Mouse (Mus musculus) layer of hippocampus, adult 11-12 months (tissue): ENCODE measurements around the gene Hip1.

Experiments used
- DNase-seq: peaks from one replicate; pipeline ENCODE4 v3.0.0; 2022; ENCODE audit warnings: low spot score

The Hip1 gene

DNA sequence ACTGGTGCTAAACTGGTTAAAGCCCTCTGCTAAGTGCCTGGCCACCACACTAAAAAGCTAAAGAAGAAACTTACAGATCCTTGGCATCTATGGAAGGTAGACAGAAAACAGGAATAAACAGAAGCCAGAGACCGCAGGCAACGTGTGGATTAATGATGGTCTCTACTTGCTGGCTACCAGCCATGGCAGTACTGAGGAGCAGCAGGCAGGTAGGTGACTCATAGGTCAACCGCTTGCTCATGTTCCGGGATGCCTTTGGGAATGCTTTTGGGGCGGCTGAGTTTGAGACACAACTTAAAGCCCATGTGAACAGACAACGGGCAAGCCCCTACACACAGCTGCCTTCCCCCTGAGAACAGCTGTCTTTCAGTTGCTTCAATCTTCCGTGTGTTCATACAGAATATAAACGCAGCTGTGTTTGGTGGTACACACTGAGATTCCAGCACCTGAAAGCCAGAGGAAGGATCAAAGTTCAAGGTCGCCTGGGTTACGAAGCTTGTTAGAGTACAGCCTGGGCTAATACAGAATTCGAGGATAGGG, 13.5 kb downstream of the Hip1 start:
- no peak for DNase-seq

DNA sequence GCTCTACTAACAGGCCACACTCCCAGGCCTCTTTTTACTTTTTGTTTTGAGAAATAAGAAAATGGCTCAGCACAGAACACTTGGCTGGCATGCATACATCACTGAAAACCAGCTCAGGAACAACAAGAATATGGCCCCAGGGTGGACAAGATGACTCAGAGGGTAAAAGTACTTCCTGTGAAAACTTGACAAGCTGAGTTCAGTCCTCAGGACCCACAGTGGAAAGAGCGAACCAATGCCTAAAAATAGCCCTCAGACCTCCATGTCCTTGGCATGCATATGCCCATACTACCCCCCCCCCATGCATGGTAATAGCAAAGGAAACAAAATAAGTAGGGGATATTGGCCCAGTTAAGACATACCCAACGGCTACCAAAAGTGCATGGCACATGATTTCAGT, 15.0 kb downstream of the Hip1 start:
- DNase-seq, result no peak

DNA sequence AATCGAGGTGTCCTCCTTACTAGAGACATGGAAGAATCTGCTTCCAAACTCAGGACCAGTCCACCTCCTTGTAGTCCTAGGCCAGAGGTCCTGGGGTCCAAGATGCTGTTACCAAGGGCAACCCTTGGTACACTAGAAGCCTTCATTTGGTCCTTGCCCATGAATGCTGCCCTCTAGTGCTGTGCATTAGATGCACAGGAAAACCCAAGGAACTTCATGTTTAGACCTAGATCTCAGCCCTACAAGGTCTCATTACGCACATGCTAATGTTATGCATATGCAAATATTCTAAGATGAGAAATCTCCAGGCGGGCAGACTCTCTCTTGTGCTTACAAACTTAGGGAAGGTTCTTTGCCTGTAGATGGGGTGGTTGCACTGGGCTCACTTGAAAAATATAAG, 15.6 kb downstream of the Hip1 start:
- DNase-seq, result no peak

DNA sequence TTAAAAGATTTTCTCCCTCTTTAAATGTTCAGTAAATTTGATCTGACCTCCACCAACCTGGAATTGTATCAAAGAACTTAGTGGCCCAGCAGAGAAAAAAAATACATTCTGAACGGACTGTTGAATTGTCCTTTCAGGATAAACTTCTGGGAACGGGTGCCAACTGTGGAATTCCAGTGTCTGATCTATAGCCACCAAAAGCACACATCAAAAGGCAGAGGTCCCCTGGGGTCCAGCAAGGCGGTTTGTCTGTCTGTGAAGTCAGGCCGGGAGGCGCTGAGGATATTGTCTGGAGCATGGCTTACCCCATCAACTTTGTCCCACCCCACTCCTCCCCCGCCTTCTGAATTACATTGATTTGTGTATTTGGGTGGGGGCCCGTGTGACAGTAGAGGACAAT, 16.9 kb downstream of the Hip1 start:
- DNase-seq, result no peak

DNA sequence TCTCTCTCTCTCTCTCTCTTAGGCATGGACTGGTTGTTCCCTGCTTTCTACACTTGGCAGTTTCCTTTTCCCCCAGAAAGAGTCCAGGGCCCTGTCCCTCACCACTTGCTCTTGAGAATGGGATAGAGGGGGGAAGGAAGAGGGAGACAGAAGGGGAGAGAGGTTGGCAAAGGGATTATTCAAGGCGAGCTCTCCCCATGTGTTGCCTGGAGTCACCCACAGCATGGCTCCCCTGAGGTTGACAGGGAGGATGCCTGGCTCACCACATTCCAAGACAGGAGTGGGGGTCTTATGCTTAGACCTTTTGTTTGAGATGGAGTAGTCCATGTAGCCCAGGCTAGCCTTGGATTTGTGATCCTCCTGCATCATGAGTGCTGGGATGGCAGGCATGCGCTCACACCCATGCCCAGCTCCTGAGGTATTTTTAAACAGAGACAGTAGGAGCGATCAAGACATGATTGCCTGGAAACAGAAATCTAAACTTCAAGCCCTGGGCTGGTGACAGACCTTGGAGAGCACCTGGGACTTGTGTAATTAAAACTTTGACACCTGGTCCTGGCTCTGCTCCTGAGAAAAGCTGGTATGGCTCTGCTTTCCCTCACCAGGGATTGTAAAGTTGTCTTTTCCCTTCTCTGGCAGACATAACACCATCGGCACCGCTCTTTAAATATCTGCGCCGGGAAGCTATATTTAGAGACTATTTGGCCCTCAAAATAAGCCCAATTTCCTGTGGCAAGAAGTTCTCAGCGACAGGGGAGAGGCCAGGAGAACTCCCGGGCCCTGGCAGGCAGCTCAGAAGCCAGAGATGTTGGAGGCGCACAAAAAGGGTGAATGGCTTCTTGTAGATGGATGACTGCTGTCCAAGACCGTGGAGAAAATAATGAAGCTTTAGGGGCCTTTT, 20.0 kb downstream of the Hip1 start:
- no peak for DNase-seq

DNA sequence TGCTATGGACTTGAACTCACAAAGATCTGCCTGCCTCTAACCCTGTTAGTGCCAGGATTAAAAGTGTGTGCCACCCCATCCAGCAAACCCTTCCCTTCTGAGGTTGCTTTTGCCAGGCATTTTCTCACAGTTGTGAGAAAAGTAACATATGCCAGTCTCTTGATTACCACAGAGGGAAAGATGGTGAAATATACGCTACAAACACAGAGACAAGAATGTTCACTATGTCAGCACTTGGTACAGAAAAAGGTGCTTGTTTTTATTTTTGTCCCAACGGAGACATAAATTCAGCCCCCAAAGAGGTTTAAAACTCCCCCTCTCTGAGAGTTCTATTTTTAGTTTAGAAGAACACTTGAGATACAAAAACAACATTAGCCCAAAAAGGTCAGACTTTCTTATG, 20.8 kb downstream of the Hip1 start:
- DNase-seq, result no peak

DNA sequence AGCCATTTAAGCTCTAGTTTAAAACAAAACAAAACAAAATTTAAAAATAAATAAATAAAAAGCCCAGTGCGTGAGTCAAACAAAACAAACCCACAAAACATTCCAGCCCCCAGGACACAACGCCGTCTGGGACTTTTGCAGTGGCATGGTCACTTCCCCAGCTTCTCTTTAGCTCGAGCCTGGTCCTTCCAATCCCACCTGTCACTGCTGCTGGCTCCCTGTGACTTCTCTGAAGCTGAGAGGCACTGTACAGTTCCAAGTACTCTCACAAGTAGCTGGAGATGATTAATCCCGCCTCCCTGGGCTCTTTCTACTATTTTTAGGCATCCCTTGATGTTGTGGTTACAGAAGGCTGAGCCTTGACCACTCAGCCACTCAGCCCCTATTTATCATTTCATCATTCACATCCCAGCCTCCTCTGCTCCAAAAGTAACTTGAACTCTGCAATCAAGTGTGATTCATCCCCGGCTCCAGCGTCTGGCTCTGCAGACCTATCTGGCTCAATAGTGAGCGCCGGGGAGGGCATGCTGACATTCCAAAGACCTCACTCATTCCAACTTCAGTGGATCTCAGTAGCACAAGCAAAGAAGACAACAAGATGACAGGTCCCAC, 22.7 kb downstream of the Hip1 start:
- no peak for DNase-seq

DNA sequence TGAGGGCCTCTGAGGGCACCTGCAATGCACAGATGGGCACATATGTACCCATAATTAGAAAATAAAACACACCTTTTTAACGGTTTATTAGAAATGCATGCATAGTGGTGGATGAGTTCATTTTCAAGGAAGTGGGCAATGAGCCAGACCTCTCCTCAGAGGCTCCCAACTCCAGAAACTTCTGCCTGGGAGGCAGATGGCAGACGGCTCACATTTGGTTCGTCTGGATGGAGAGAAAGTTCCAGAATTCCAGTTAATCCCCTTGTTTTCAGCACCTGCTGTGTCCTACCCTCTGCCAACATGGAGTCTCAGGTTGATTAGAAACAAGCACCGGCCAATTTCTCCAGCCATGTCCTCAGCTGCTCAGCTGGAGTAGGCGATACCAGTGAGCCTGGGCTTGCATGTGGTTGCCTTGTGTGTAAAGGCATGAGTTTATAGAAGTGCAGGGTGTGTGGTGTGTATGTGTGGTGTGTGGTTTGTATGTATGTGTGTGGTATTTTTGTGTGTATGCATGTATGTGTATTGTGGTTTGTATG, 27.5 kb downstream of the Hip1 start:
- DNase-seq, result peak; percentile 27

DNA sequence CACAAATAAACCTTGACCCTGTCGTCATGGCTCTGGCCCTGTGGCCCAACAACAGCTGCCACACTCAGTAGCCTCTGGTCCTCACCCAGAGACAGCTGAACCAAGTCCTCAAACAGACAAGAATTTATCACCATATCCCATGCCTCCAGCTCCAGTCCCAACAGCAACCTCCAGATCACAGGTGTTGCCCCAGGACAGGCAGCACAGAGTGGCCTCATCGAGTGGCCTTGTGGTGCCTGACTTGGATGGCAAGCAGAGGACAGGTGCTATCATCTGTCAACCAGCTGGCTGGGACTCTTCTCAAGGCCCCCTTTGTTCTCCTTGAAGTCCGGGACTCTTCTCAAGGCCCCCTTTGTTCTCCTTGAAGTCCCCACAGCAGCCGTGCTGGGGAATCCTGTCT, 31.8 kb downstream of the Hip1 start:
- DNase-seq, result no peak

DNA sequence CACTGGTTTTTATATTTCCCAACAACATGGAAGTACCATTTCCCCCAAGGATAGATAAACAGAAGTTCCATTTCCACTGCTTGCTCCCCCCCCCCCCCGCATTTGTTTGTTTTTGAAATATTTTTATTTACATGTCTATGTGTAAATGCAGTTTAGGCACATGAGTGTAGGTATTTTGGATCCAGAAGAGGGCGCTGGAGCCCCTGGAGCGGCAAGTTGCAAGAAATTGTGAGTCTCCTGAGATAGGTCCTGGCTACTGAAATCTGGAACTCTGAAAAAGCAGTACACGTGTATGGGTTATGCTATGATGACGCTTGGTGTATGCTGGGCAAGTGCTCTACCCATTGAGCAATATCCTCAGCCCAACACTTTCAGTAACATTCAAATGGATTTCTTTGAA, 33.8 kb downstream of the Hip1 start:
- DNase-seq, result no peak

DNA sequence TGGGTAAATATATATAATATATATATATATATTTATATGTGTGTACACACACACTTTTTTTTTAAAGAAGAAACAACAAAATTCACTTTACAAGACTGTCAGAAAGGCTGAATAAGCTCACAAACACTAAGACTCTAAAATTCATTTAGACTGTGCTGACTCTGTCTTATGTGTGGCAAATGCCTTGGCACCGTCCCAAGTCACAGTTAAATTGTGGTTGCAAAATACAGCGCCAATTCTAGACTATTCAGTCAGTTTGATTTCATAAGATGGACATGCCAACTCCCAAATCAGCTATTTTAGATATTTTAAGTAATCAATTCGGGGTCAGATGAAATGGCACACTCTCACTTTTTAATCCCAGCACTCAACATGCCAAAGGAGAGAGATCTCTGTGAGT, 36.6 kb downstream of the Hip1 start:
- peak; percentile 45 for DNase-seq

DNA sequence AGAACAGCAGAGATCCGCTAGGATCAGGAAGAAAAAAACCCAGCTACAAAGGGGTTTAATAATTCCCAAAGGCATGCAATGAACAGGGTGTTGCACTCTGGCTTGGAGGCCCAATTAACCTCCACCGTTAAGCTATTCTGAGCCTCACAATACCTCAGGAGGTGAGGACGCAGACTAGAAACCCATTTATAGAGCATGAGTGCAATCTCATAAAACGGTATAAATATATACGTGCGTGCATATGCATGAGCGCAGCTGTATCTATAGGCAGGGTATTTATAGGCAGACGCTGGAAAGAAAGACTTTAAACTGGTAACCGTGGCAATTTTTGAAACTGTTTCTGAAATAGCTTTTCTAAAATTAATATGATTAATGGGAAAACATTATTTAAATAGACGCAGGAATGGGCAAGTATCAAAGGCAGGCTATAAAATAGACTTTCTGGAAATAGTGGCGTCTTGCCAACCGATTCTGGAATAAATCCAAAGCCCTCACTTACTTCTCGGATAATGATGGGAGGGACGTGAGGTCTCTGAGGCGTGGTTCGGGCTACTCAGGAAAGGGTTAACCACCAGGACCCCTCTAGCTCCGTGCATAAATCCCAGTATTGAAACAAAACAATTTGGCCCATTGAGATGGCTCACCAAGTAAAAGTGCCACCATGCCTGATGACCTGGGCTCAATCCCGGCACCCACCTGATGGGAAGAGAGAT, 37.2 kb downstream of the Hip1 start:
- no peak for DNase-seq

DNA sequence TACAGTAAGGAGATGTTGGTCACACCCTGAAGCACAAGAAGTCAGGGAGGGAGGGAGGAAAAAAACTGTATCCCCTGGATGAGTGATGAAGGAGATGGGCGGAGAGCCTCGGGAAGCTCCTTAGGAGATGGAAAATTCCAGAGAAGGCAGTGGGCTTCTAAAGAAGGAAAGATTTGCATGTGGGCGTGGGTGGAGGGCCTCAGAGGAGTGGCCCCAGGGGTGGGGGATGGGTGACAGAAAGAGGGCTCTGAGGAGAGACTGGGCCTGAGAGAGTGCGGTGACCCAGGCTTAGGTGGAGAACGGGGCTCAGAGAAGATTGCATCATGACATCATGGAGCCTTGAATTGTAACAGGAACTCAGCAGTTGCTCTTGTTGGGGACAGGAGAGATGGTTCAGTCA, 39.5 kb downstream of the Hip1 start:
- DNase-seq, result no peak

DNA sequence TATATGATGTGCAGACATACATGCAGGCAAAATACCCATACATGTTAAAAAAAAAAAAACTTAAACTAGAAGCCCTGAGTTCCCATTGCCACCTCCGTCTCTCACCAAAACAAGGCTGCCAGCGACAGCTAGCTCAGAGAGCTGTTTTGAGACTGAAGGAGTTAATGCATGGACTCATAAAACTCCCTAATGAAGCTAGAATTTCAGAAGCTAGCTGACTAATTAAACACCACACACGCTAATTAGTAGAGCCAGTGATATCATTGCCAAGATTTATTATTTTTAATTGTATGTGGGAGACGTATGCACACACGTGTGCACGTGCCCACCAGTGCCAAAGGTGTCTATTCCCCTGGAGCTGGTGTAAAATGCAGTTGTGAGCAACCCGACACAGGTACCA, 42.0 kb downstream of the Hip1 start:
- no peak for DNase-seq

DNA sequence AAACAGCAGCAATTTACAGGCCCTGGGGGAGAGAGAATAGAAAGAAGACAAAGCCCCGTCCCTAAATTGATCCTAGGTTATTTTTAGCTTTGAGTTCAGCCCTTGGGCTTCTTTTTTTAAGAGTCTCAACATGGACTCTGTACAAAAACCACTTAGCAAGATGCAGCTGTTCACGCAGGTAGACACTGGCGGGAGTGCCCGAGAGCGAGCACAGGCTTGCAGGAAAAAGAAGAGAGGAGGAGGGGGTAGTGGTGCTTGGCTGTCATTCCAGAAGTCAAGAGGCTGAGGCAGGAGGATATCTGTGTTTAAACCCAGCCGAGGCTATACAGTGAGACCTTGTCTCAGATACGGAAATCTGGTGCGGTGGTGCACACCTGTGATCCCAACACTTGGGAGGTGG, 42.9 kb downstream of the Hip1 start:
- DNase-seq, result no peak

DNA sequence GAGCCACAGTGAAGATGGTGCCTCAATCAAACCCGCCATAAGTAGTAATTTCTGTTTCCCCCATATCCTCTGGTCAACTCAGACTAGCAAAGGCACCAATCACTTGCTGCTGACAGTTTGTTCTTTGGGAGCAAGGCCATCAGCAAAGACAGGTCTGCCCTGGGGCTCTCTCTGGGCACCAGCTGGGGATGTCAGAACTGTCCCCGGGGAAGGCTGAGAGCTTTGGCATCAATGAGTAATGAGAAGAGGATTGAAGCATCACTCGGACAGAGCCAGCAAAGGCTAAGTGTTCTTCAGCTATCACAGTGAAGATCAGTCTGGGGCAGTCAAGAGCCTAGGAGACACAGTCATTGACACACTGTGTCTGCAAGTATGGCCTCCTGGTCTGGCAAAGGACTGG, 46.0 kb downstream of the Hip1 start:
- DNase-seq, result no peak

DNA sequence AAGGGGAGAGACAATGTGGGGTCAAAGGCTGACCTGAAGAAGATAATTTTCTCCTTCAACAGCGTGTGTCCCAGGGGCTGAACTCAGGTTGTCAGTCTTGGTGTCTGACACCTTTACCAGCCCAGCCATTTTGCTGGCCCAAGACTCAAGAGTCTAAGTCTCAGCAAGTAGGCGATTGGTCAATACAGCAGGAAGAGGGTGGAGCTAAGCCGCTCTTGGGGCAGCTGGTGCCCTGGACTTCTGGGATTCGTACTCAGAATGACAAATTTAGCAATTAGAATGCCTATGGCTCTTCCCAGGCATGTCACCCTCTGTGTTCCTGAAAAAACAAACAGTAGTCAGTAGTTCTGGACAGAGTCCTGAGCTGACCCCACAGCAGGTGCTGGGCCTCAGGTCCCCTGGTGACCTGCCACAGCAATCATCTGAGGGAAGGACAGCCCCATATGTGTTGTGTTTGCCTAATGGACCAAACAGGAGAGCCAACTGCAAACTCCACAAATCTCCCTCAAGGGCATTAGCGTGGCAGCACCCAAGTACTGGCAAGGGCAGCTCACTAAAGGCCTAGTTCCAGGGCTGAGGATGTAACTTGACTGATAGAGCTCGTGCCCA, 47.5 kb downstream of the Hip1 start:
- DNase-seq, result no peak

DNA sequence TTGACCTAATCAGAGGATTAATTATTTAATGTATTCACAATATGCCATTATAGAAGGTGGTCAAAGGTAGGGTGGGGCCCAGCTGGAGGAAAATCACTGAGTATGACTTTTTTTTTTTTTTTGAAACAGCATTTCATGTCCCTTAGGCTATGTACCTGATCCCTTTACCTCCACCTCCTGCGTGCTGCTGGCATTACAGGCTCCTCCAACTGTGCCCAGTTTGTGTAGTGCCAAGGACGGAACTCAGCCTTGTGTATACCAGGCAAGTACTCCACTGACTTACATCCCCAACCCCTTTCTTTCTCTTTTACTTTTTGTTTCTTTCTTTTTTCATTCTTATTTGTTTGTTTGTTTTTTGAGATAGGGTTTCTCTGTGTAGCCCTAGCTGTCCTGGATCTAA, 48.4 kb downstream of the Hip1 start:
- DNase-seq, result no peak

DNA sequence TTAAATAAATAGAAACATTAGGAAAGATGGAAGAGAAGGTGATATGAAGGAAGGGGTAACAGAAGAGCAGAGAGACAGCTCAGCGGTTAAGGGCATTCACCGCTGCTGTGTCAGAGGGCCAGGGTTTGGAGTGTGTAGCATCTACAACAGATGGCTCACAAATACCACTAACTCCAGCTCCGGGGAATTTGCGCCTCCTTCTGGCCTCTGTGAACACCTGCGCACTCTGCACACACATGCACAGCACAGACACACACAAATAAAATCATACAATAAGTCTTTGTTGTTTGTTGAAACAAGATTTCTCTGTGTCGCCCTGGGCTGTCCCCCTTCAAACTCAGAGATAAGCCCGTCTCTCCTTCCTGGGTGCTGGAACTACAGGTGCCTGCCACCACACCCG, 49.4 kb downstream of the Hip1 start:
- DNase-seq, result no peak

DNA sequence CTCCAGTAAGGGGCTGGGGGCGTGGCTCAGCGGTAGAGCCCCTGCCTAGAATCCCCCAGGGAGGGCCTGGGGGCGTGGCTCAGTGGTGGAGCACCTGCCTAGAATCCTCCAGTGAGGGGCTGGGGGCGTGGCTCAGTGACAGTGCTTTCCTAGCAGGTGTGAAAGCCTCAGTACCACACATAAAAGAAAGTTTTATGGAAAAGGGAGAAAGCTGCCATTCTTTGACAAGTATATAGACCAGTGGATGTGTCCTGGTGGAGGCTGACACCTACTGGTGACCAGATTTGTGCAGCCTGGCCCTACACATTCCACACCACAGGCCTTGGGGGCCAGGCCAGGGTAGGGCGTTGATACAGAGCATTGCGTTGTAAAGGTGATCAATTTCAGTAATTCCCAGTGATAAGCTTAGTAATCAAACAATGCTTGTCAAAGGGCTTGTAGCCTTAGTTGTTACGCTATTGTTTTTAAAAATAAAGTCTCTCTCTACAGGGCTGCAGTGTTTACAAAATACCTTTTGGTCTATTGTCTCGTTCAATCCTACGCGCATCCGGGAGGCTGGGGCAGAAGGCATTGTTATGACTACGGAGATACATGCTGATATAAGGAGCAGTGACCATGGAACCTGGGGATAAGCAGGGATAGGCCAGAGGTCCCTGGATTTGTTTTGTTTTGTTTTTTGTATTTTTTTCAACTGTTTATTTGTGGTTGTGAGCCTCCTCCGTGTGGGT, 50.6 kb downstream of the Hip1 start:
- no peak for DNase-seq

DNA sequence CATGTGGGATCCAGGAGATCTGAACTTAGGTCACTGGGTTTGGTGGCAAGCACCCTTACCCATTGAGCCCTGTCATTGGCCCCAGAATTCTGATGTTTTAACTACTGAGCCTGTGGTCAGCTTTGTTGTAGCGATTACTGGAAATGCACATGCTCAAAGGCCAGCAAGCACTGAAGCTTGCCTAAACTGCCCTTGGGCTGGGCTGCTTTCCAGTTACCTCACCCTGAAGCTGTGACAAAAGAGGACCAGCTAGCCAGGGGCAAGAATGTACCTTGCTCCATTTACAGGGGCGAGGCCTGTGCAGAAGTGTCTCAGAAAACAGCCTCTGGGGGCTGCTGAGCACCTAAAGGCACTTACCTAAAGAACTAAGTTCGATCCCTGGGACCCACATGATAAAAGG, 51.8 kb downstream of the Hip1 start:
- no peak for DNase-seq

DNA sequence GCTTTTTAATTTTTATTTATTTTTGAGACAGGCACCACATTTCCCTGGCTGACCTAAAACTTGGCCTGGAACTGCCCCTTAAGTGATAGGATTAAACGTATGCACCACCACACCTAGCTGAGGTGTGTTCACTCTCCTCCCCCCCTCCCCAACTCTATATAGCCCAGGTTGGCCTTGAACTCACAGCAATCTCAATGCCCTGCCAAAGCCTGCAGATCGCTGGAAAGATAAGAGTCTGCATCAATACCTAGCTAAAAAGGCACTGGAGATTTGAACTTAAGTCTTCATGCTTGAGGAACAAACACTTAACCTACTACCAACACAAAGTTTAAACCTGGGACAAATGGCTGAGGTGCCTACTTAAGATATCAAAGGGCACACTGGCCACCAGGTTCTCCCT, 52.8 kb downstream of the Hip1 start:
- DNase-seq, result no peak
